Mouse (Mus musculus): ENCODE data around the gene Fam166a.

Gene Fam166a

DNA sequence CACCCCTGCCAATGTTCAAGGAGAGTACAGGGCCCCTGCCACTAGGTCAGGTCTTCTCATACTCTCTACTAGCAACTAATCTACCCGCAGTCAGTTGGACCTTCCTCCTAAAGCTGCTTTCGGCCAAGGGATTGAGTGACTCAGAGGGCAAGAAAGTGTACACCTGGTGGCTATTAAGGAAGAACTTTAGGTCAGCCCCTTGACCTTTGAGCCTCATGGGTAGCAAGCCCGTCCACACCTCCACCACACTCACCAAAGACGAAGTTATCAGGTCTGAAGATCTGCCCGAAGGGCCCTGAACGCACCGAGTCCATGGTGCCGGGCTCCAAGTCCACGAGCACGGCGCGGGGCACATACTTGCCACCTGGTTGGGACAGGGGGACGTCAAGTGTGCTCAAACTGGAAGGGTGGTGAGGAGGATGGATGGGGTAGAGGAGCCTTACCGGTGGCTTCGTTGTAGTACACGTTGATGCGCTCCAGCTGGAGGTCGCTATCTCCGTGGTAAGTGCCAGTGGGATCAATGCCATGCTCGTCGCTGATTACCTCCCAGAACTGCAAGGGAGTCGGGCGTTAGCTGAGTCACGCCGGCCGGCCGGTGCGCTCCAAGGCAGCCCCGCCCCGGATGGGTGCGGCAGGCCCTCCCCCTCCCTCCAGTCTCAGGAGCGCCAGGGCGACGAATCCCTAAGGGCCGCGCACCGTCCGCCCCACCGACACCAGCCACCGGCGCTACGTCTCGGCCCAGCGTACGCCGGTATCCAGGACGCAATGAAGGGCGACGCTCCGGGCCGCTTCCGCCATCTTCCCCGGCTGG is 5.3 kb downstream of the Fam166a start:
- peak; percentile 86 for DNase-seq (ENCODE audit: low read depth, low spot score)

DNA sequence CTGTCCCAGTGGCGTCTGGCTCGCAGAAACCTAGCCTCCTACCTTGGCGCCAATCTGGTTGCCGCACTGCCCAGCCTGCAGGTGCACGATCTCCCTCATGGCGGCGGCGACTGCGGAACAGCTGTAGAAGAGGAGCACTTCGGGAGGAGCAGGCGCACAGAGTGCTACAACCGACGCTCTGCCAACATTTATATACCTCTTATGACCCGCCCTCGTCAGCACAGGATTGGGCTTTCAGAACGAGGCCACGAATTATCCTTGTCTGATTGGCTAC is 5.9 kb downstream of the Fam166a start, which contains the start of gene Tubb4b:
Gene Tubb4b (minus strand): TSS at position 211 of the 274 bp plus-strand sequence.
- no peak for DNase-seq (ENCODE audit: low read depth, low spot score)

DNA sequence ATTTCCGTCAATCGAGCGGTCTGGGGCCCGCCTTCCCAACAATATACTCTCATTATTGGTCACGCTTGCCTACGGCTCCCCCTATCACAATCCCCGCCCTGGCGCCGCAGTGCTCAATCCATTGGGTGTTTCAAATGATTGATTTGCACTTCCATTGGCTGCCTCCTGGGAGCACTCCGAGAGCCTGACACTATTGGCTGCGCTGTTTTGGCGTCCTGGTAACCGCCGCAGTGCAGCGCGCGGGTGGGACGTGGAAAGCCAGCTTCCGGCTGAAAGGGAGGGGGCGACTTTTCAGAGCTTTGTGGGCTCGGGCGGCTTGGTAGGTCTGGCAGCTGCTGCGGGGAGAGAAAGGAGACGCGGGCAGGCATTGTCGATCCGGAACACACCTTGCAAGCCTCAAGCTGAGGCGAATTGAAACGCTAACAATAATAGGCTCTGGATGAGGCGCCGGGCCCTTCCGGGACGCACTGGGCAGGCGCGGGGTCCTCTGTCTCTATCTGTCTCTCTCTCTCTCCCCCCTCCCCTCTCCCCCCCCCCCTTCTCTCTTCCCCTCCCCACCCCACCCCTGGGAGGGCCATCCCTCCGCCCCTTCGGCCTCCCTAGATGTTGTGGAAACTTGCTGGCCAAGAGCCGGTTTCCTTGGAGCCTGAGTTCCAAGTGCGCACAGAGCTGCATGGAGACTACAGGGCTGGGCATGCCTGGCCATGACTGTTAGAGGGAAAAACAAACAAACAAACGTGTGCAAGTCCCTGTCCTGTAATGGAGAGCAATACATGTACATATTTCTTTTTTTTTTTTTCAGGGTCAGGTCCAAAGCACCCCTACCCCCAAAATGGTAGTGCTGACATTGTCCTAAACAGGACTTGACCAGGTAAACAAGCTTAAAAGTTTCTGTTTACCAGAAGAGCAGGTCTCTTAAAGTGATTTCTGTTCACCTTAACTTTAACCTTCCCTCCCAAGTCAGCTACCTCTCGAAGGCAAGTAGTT is 6.5 kb downstream of the Fam166a start:
- DNase-seq (ENCODE audit: low read depth, low spot score), result peak; percentile 100

DNA sequence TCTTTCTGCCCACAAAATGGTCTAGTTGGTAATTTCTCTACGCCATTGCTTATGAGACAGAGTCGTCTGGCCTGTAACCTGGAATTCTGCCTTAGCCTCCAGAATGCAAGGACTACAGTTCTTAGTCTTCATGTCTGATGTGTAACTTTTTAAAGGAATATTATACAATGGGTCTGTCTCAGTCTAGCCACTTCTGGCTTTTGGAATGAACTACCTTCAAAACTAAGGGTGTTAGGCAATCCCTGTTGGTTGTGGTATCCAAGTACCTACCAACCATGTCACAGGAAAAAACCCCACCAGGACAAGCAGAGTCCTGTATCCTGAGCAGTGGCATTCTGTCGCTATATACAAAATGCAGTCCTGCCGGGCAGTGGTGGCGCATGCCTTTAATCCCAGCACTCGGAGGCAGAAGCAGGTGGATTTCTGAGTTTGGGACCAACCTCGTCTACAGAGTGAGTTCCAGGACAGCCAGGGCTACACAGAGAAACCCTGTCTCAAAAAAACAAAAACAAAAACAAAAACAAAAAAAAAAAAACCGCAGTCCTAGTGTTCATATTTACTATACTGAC is 7.3 kb downstream of the Fam166a start:
- DNase-seq (ENCODE audit: low read depth, low spot score), result no peak

DNA sequence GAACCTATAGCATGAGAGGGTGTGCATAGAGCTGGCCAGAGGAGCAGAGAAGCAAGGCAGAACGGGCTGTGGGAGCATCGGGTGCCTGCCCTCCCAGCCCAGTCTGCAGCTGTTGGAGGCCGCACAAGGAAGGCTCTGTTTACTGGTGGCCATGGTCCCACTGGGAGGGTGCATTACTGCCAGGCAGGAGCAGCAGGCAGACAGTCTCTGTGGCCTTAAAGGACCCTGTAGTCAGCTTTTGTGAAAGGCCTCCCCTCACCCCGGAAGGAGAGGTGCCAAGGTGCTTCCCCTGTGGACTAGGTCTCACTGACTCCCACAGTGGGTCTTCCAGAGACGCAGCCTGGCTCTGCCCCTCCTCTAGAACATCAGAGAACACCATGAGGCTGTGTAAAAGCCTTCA is 8.3 kb downstream of the Fam166a start:
- peak; percentile 80 for DNase-seq (ENCODE audit: low read depth, low spot score)

DNA sequence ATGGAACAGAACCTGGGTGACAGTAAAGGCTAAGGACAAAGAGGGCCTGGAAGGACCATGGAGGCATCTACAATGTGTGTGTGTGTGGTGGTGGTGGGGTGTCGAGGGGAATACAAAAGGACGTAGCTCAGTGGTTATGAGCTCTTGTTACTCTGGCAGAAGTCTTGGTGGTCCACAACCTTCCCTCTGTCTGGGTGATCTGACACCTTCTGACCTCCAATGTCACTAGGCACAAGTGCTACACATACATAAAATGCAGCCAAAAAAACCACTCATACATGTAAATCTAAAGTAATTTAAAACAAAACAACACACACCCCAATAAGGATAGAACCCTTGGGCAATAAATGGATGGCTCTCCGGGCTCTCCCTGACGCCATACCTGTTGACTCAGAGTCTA is 8.9 kb downstream of the Fam166a start:
- no peak for DNase-seq (ENCODE audit: low read depth, low spot score)

DNA sequence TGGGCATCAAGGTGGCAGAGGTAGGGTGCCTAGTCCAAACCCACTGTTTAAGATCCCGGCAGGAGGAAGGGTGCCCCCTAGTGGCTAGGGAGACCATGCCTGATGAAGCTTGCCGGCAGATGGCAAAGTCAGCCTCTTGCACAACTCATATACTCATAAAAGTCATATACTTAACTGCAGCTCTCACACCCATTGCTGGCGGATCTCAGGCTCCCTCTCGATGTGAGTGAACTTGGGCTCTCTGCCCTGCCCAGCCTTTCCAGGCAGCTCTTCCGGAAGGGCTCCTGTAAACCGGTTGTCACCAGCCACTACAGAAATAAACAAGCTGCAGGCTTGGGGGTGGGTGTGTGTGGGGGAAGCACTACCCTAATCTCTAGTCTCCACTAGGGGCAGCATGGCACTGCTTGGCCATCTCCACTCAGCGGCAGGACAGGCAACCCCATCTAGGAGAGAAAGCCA is 9.9 kb downstream of the Fam166a start:
- DNase-seq (ENCODE audit: low read depth, low spot score), result peak; percentile 88

DNA sequence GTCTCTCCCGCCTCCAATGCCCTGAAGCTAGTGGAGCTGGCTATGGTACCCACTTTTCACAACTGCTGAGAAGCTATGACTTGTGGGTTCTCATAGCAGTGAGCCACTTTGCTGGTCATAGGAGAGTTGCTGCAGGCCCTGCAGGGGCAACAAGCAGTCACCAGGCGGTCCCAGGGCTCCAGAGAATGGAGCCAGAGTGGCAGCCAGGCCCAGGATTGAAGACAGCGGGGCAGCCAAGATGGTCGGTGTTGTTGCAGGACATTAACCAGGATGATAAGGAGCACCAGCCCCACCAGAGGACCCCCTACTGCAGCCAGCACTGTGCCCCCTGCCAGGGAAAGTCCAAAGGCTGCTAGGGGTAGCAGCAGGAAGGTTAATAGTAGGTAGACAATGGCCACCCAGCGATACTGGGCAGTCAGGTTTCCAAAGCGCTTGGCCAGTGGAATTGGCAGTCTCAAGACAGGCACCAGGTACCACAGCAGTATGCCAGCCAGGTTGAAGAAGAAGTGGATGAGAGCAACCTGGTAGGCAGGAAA is 10.5 kb downstream of the Fam166a start:
- DNase-seq (ENCODE audit: low read depth, low spot score), result no peak

DNA sequence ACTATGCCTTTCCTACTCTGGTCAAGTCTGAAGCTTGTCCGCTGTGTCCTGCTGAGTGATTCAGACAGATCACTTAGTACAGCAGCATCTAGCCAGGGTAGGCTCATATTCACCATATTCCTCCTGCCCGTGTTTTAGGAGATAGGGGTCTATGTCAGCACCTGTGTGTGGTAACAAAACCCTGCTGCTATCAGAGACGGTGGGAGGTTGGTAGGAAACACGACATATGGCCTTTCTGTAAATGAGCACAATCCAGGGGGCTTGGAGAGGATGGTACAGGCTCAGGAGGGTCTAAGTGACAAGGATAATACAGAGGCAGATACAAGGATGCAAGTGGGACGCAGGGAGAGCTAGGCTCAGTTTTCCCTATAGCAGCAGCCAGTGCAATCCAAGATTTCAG is 11.0 kb downstream of the Fam166a start:
- no peak for DNase-seq (ENCODE audit: low read depth, low spot score)

DNA sequence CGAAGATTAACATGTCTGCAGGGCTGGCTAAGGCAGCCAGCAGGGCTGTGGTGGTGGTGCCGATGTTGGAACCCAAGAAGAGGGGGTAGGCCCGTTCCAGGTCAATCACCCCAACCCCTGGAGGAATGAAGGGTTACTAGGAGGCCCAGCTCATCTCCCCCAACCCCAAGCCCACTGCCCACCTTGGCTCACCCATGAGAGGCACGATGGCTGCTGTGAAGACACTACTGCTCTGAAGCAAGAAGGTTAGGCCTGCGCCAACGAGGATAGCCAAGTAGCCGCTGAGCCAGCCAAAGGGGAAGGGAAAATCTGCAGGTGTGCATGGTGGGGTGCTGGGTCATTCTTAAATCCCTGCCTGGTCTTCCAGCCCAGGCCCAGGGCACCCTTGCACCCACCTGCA is 12.0 kb downstream of the Fam166a start:
- no peak for DNase-seq (ENCODE audit: low read depth, low spot score)

DNA sequence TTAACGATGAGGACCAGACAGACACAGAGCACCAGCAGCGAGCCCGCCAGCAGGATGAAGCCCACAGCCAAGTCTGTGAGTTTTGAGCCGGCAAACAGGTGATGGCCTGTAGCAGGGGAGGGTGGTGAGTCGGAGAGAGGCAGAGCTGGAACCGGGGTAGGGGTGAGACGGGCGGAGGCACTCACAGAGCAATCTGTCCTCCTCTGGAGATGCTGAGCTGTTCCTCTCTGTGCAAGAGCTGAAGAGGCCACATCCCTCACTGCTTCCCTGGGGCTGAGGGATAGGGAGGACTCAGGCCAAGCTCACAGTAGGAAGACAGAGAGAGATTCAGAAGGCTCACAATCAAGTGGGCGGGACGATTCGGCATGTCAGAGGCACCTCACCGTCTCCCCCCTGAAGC is 12.5 kb downstream of the Fam166a start:
- DNase-seq (ENCODE audit: low read depth, low spot score), result no peak

DNA sequence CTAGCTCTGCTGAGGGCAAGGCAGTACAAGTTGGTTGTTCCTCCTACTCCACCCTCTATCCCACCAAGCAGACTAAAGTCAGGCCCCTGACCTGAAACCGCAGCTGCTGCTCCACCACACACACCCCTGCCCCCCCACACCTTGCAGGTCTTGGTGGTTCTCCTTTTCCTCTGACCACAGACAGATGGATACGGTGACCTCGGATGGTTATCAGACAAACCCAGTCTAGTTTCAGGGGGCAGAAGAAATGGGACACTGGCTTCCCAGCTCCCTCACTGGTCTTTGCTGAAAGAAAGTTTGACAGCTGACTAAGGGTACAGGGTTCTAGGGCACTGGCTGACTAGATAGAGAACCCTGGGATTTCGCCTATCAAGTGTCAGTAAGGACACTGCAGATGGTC is 14.9 kb downstream of the Fam166a start:
- no peak for DNase-seq (ENCODE audit: low read depth, low spot score)

DNA sequence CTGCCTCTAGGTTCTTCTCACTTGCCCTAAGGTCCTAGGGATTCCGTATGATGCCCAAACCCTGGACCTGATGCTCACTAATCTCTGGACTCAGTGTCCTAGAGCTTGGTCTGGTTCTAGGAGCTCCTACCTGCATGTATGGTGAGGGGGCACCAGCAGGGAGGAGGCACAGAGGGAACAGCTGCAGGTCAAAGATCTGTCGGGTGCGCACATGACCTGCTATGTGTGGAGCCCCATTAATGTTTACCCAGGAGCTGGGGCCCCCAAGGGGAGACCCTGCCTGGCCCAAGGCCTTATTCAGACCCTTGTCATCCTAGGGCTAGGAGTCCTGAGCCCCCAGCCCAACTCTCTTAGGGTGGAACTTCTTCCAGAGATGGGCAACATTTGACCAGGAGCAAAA is 15.5 kb downstream of the Fam166a start, which contains the start of gene Slc34a3:
Gene Slc34a3 (minus strand): TSS at position 315 of the 400 bp plus-strand sequence.
- no peak for DNase-seq (ENCODE audit: low read depth, low spot score)

DNA sequence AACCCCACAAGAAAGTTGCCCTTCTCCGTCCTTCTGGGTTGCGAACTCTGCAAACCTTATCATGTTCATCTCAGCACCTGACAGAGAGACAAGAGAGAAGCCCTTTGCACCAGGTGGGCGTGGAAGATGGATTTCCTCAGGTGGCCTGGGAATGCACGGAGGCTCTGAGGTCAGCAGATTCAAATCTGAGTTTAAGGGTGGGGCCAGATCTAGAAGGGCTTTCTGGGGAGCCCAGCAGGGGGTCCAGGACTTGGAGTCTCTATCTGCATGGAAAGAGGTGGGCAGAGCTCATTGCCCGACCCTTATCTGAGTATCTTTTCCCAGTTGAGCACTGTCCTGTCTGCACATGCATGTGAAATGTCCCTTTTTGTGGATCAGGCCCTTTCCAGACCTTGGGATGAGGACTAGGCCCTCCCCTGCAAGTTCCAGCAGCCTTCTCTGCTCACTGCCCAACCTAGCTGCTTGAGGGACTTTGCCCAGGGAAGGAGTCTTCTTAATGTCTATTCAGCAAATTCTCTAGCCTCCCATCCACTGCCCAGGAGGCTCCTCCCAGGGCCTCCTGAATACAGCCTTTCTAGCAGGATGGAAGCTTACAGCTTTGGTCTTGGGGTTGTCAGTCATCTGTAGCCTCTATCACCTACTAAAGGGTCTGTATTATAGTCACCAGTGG is 16.1 kb downstream of the Fam166a start:
- no peak for DNase-seq (ENCODE audit: low read depth, low spot score)

DNA sequence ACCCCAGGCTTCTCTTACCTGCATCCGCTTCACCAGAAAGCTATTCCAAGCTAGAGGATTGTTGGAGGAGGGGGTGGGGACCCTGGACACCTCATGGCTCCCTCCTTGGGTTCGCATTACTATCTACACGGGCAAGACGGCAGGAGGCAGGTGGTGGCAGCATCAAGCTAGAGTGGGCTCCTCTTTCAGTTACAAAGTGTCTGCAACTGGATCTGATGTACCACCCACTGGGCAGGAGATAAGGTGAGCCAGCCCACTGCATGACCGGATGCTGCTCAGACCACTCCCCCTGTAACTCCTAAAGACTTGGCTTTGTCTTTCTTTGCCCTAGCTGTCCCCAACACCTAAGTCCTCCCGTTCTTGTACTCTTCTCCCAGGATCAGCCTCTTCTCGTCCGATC is 18.1 kb downstream of the Fam166a start, which contains the start of gene Rnf224:
Gene Rnf224 (minus strand): TSS at position 174 of the 400 bp plus-strand sequence.
- DNase-seq (ENCODE audit: low read depth, low spot score), result no peak

DNA sequence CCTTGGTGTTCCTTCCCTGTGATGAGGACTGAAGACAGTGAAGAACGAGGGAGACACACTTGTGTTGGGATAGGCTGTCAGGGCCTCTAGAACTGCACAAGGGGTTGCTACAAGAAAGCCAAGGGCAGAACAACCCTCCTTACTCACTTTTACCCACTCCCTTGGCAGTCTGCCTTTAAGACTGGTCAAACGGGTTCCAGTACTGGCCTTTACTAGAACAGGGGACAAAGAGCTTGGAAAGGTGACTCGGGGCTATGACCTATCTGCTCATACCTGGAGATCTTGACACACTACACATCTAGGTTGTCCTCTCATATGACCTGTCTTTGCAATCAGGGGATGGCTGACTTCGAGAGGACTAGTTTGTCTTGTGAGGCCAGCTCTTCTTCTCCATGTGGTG is 19.0 kb downstream of the Fam166a start:
- no peak for DNase-seq (ENCODE audit: low read depth, low spot score)

DNA sequence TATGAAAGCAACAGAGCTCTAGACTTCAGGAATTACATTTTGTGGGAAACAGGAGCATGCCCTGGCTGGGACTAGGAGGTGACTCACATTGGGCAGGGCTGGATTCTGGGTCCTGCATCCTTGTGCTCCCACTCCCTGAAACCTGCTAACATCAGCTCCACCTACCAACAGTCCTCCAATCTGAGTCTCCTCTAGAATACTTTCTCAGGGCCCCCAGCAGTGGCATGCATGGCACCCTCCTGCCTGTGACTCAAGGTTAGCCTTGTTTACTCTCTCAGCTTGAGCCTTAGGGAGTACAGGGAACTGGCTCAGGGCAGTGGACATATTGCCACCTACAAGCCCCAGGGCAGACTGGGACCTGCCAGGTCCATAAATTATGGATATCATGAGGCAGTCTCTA is 19.6 kb downstream of the Fam166a start:
- no peak for DNase-seq (ENCODE audit: low read depth, low spot score)

DNA sequence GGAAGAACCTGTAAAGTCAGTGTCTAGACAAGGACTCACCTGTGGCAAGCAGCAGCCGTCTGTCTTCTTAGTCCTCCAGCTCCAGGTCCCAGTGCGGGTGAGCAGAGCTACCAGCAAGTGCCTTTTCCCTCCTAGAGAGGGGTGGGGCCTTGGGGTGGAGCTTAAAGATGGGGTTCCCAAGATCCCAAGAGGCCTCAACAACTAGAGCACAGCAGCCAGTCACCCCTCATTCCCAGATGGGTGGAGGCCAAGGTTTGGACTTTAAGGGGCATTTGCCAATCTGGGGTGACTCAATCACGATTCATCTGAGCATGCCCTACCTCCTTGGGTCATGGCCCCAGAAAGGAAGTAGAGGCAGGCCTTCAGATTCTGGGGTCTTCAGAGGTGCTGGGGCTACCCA is 21.2 kb downstream of the Fam166a start:
- DNase-seq (ENCODE audit: low read depth, low spot score), result no peak

DNA sequence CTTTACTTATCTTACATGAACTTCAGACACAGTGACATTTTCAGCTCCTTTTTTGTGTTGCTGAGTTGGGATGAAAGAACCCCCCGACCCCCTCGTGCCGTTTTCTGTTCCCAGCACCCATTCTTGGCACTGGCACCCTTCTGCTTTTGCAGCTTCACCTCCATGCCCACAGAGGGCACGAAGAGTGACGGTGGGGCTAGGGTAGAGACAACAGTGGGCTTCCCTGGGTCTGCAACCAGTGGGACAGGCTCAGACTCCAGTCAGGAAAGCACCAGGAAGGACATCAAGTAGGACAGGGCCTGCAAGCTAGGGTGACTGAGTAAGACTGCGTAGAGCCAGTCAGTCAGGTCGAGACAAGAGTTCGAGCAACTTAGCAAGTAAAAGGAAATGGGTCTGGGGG is 21.8 kb downstream of the Fam166a start:
- DNase-seq (ENCODE audit: low read depth, low spot score), result no peak

DNA sequence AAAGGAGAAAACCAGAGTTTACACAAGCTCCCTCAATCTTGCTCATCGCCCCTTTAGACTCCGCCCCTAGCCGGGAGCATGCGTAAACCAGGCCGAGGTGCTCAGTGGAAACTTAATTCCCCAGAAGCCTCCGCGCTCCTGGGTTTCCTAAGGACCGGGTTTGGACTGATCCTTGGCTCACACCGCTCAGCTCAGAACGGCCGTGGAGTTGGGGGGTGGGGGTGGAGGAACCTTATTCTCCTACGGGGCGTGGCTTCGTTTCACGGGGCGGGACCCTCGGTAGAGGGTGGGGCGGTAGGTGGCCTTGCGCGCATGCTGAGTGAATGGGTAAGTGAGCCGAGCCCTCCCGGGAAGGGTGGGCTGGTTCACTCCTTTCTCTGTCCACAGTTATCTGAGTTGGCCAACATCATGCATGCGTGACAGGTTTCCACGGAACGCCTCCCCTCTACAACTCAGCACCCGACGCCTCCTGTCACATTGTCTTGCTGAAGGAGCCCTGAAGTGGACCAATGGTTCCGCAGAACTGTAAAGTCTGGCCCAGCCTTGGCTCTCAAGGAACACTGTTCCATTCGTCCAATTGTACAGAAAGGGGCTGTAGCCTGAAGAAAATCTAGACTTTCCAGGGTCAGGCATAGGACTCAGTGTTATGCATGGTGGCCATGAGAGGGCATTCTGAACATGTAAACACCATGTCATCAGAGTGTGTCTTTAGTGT is 22.3 kb downstream of the Fam166a start:
- peak; percentile 46 for DNase-seq (ENCODE audit: low read depth, low spot score)

DNA sequence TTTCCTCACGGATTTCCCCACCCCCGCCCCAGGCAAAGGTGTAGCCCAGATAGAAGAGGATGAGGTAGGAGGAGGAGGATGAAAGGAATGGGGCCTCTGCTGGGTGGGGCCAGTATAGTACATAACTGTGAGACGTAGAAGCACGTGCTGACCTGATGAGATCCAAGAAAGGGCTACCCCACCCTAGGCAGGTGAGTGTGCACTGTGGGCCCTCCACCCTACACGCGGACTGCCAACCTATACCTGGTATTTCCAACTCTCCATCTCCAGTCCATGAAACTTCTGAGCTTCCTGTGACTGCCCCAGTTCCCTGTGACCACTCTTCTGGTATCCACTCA is 22.9 kb downstream of the Fam166a start:
- no peak for DNase-seq (ENCODE audit: low read depth, low spot score)
